Mouse (Mus musculus) skeletal muscle tissue, adult 2 months (tissue): Measurements from ENCODE around the gene Ggt6.

Experiments used
- DNase-seq: peaks from one replicate; pipeline ENCODE4 v3.0.0-alpha.2; 2012; ENCODE audit warnings: low read depth, low spot score

Gene Ggt6

DNA sequence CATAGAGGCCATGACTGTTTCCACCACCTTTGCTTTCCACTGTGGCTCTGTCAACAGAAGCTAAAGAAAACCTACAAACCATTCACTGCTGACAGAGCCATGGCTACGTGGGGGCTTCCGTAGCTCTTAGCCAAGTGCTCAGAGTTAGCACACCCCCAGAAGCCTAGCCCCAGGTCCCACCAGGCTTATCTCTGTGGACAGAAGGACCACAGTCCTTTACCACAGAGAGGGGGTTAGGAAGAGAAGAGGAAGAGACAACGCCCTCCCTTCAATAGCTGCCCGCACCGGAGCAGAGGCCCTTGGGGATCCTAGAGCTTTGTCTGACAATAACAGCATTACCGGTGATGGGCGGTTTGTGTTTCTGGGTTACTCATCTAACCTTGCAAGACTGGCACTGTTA is 40.1 kb downstream of the Ggt6 start:
- DNase-seq = no peak

DNA sequence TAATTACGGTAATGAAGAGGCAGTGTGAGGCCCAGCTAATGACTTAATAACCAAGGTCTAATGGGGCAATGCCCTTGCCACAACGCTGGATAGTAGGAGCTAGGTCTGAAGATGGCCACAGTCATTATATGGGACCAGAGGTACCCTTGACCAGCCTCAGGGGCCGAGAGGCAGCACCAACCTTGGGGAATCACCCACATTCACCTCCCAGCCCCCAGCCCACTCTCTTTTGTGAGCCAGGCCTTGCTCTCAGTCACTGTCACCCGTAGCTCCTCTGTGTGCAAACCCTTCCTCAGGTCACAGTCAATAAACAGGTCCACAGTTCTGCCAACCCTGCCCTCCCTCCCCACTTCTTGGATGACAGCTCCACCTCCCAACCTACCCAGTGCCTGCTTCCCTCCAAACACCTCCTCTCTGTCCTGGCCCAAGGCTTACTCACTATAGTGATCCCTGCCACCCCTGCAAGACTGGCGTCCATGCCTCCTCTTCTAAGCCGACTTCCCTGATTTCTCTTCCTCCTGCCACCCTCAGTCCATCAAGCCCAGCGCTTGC is 40.8 kb downstream of the Ggt6 start:
- peak; percentile 77 for DNase-seq

GRCm38 (mm10) chr11:72477182-72477581 is 41.9 kb downstream of the Ggt6 start:
- no peak for DNase-seq

- no peak for DNase-seq
Measured at GRCm38 (mm10) chr11:72477653-72478052, 42.3 kb downstream of the Ggt6 start.

DNA sequence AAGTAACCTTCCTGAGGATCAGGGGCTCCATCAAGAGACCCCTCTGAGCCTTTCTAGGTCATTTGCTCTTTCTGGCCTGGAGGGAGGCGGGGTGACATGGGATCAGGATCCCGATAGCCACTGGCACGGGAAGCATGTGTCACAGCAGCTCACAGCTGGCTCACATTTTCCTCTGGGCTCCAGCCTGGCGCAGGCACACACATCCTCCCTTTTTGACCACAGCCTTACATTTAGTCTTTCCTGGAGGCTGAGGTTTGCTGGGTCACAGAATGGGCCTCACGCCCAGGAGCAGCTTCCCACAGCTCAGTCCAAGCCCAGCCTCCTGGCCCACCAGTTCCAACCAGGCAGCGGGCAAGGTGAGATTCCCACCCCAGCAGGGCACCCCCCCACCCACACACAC is 42.9 kb downstream of the Ggt6 start:
- DNase-seq = no peak

DNA sequence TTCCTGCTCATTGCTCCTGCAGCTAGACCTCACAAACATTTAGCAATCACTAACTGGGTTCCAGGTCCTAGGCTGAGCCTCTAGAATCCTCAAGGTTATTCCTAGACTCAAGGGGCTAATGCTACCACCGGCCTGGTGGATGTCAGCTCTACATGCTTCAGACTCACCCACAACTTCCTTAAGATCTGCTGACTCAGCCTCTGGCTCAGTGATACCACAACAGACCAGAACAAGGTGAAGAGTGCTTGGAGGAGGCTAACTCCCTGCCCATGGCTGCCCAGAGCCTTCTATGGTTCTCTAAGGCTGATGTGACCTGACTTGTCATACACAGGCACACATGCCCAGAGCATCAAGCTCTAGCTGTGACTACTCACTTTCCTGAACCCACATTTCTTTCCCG is 44.2 kb downstream of the Ggt6 start:
- no peak for DNase-seq

DNA sequence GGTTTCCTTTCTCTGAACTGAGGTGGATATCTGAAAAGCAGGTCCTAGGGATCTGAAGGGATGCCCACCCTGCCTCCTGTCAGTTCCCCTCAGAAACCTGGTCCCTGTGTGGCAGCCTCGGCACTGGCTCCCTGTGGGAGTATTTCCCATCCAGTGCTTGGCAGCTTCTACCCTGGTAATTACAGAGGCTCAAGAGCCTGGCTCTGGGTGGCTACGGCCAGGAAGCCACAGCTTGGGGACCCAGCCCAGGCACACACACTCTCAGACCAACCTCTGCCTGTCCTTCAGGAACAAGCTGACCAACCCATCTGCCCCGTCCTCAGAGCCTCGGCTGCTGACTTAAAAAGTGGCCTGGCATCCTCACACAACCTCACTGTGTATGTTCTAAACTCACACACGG is 46.0 kb downstream of the Ggt6 start:
- DNase-seq = peak; percentile 63

DNA sequence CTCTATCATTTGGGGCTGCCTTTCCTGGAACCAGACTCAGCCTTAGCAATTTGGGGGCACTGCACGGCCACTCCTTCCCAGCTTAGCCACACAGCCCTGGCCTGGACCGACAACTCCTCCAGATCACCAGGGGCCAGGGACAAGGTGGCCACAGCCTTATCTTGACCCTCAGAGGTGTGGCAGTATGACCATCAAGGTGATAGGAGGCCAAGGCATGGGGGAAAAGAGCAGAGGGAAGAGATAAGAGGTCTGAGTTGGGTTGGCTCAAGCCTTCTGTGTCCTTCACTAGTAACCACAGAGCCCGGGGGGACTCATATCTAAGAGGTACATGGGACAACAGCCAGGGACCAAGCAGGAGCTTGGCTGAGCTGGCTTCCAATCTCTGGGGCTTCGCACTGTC is 46.6 kb downstream of the Ggt6 start:
- no peak for DNase-seq

DNA sequence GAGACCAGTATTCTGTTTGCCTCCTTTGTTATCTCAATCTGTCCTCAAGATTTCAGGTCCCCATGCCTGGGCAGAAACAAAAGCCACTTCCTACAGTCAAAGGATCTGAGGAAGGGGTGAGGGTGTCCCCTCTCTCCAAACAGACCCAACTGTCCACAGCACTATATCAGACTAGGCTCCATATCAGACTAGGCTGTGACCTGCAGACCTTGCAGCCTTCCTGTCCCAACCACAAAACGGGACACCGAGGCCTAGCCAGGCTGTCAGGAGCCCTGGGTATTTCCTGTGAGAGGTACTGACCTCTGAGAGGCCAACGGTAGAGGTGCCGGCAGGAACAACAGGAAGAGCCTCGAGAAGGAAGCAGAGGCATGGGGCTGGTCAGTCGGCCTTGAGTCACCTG is 49.2 kb downstream of the Ggt6 start:
- DNase-seq = no peak

DNA sequence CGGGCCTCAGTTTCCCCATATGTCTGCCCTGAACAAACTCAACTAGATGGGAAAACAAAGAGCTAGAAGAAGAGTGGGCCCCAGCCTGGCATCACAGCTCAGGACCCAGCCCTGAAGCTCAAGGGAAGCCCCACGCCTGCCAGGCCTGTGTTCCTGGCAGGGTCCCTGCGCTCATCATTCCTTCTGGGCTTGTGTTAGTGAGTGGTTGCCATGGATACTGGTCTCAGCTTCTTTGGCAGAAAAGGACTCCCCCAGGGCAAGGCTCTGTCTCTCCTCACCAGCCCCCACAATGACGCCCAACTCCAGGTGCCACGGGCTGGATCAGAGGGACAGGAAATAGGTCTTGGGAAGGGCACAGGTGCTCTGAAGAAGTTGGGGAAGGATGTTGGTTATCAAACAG is 49.8 kb downstream of the Ggt6 start:
- DNase-seq = no peak

DNA sequence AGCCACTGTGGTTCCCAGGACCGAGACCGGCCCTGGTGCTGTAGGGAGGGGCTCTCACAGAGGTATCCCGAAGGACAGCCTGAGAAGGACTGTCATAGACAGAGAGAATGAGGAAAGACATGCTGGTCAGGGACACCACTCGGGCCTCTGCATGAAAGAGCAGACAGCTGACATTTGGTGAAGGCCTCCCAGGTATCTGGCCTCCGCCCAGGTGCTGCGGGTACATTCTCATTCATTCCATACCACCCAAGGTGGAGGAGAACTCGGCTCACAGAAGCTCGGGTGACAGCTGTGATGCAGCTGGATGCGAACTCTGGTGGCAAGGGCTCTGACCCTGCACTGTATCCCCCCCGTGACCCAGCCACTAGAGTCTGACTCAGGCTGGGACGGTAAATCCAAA is 50.6 kb downstream of the Ggt6 start:
- no peak for DNase-seq

- no peak for DNase-seq
Measured at GRCm38 (mm10) chr11:72487171-72487570, 51.8 kb downstream of the Ggt6 start.

GRCm38 (mm10) chr11:72487739-72488138 is 52.4 kb downstream of the Ggt6 start:
- DNase-seq = peak; percentile 71
